Mouse (Mus musculus) adrenal gland, adult 18-20 months (tissue): ENCODE measurements around the gene Sgpp1. TPM values are rescaled to one million over a fixed set of nuclear protein-coding genes. Genes with fewer than 3 reads are reported as not detected.

Source experiments
- DNase-seq, 2 experiments: peaks; one replicate each; pipeline ENCODE4 v3.0.0; 2021 to 2022; ENCODE audit warnings: low spot score in 2 of 2
- long read RNA-seq, 2 experiments: library from polyadenylated mRNA; stranded (forward); transcript quantifications; one replicate each; pipeline ENCODE4 v2.0.0; 2021
- total RNA-seq, 2 experiments: library from RNA; stranded (reverse); gene quantifications; 1 replicate in 1 of 2; 2 replicates in 1 of 2; pipeline ENCODE4 v1.2.3; 2021

Sgpp1 gene
- 100 to 1,000 TPM in 1 of 2 experiments, 10 to 100 TPM in 1; 73.8 to 209 TPM for total RNA-seq
- long read RNA-seq, experiment 1, transcript Sgpp1-201 (3 exons, 3,323 nt), result major isoform, 54 of 59 reads
- long read RNA-seq, experiment 1, partial matches to known transcripts, result 3 of 59 reads
- long read RNA-seq, experiment 1, other reads (novel, unspliced or antisense), result 1 of 59 reads
- long read RNA-seq, experiment 2, transcript Sgpp1-201 (3 exons, 3,323 nt), result major isoform, 170 of 214 reads
- long read RNA-seq, experiment 2, partial matches to known transcripts, result 41 of 214 reads
- long read RNA-seq, experiment 2, other reads (novel, unspliced or antisense), result 0 of 214 reads

DNA sequence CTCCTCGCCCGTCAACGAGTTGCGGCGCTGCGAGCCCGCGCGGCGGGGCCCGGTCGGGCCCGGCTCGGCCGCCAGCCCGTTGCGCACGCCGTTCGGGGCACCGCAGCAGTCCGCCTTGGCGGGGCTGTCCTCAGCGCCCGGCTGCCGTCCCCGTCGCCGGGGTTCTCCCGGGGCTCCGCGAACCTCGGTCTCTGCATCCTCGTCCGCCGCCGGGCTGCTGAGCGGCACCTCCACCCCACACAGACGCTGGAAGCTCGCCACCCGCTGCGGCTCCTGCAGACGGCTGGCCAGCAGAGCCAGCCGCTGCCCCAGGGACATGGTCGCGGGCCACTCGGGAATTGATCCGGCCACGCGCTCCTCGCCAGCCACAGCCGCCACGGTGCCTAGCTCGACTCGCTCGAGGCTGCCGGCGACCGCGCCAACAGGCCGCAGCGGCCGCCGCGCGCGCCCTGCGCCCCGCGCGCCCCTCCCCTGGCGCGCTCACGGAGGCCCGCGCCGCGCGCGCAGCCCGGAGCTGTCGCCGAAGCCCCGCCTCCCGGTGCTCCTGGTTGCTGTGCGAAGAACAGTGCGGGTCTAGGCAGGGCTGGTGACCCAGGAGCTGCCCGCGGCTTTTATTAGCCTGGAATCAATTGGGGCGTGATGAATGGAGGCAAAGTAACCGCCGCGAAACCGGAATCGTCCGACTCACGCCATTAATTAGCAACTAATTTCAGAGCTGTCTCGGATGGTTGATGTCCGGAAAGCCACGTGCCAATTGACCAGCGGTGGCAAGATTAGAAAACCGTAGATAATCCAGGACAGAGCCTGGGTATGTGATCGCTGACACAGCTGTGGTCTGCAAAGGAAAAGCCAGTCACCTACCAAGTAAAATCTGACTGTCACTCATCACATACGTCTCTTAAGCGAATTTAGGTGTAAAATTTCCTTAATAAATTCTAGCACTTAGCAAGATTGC lies at the start of gene Sgpp1:
Gene Sgpp1, minus strand, starts transcription at position 484 of the 955 bp plus-strand sequence.
- DNase-seq, result peak; percentile 83 to 85

DNA sequence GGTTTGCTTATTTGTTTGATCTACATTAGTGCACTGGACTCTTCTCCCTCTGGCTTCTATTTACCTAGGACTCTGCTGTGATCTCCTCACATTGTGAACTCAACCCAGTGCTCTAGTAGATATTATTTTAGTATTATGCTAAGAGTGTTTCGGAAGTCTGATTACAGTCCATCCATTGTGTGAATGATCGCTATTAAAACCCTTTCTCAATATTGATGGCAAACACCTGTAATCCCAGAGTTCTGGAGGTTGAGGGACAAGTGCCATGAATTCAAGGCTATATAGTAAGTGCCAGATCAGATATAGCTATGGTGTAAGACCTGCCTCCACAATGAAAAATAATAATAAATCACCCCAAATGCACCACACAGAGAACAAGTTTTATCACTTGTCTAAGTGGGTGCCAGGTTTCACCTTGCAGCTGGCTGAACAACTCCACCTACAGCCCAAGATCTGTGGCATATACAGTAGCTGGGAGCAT lies 48.8 kb upstream of the Sgpp1 start:
- no peak for DNase-seq

DNA sequence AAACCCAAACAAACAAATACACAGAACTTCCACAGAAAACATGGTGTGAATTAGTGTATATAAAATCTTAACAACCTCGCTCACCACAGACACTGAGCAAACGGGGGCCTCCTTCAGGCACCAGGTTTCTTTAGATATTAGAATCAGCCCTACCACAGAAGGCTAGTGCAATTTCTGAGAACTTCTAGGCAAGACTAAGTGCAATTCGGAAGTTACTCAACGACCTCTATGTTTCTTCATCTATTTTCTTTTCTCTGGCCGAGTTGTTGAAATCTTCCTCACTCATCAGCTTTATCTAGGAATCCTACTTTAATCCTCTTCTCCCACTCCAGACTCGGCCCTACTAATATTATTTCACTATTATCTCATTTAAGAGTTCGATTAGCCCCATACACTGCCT lies 46.5 kb upstream of the Sgpp1 start:
- no peak for DNase-seq

DNA sequence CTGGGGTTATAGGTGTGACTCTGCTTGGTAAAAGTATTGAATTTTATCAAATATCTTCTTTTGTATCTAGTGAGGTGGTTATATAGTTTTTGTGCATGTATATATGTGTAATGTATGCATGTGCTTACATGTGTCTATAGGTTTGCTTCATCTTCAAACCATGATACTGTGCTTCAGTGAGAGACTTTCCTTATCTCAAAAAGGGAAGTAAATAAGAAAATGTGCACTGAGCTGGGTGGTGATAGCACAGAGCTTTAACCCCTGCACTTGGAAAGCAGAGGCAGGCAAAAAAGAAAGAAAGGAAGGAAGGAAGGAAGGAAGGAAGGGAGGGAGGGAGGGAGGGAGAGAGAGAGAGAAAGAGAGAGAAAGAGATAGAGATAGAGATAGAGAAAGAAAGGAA lies 45.9 kb upstream of the Sgpp1 start:
- DNase-seq, result no peak

DNA sequence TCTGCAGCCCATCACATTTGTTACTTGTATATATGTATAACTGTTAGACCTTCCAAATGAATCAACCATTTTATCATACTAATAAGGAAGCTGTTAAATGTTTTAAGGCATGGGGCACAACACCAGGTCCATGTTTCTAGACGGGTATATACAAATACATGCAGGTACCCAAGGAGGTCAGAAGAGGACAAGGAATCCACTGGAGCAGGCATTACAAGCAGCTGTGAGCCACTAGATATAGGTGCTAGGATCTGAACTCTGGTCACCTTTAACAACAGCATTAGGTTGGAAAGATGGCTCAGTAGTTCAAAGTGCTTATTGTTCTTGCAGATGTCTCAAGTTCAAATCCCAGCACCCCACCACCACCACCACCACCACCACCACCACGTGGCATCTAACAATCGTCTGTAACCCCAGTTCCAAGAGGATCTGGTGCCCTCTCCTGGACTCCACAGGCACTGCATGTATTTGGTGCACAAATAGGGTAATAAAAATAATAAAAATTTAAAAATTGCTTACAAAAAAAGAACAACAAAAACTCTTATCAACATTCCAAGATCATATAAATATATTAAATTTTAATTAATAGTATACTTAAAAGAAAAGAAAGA lies 37.0 kb upstream of the Sgpp1 start:
- DNase-seq, result peak; percentile 69 to 76

- DNase-seq, result no peak
These were observed 35.9 kb upstream of the Sgpp1 start for GRCm38 (mm10) chr12:75771410-75771809.

- DNase-seq, result no peak
These were observed 31.4 kb upstream of the Sgpp1 start for GRCm38 (mm10) chr12:75766885-75767317.

- no peak for DNase-seq
These were observed 30.9 kb upstream of the Sgpp1 start for GRCm38 (mm10) chr12:75766395-75766794.

GRCm38 (mm10) chr12:75765751-75766150 lies 30.2 kb upstream of the Sgpp1 start:
- no peak for DNase-seq

DNA sequence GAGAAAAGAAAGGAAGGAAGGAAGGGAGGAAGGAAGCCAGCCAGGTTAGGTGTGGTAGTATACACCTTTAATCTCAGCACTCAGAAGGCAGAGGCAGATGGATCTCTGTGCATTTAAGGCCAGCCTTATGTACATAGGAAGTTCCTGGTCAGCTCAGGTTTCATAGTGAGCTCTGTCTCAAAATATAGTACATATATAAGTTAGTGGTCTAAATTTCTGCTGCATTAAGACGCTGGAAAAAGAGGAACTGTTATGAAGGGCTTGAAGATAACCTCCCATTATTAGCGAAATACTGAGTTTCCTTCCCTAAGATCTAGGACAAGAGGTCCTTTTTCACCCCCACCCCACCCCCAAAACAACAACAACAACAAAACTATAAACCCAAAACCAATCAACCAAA lies 20.9 kb upstream of the Sgpp1 start:
- no peak for DNase-seq

DNA sequence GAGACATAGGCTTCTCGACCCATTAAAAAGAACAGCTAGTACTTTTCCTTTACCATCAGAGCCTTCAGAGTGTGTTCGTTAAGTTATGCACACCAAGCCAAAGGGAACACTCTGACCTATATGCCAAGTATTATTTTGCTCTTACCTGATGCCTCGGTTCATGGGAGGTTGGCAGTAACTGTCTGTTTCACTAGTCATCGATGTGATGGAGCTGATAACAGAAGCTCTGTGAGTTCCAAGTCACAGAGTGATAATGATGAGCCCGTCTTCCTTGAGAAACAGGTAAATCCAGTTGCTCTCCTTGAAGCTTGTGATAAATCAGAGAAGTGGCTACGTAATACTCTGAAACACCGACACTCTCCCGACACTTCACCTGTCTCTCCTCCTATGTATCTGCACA lies 18.2 kb upstream of the Sgpp1 start:
- no peak for DNase-seq

- DNase-seq, result no peak
These were observed 16.5 kb upstream of the Sgpp1 start for GRCm38 (mm10) chr12:75752077-75752476.

GRCm38 (mm10) chr12:75748574-75748973 lies 13.0 kb upstream of the Sgpp1 start:
- no peak for DNase-seq

DNA sequence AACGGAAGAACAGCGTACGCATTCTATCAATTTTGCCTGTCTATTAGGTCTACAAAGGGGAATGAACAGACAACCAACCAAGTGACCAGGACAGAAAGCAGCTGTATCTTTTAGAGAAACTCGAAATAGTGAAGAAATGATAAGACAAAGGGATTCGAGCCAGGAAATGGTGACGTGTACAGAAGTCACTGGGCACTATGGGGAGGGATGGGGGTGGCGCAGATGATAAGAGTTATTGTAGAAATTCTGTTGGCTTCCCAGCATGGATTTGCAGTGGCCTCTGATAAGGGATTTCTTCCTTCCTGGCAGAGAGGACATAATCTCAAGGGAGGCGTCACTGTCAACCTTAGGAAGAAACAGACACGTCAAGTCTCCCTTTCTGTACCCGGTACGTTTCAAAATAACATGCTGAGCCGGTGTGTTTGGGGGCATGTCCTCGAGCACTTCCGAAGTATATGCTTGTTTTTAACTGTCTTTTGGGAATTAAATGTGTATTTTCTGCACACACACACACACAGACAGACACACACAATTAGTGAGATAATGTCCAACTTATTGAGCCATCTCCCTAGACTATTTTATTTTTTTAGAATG lies 10.3 kb upstream of the Sgpp1 start:
- no peak for DNase-seq

GRCm38 (mm10) chr12:75742101-75742500 lies 6.6 kb upstream of the Sgpp1 start:
- no peak for DNase-seq

DNA sequence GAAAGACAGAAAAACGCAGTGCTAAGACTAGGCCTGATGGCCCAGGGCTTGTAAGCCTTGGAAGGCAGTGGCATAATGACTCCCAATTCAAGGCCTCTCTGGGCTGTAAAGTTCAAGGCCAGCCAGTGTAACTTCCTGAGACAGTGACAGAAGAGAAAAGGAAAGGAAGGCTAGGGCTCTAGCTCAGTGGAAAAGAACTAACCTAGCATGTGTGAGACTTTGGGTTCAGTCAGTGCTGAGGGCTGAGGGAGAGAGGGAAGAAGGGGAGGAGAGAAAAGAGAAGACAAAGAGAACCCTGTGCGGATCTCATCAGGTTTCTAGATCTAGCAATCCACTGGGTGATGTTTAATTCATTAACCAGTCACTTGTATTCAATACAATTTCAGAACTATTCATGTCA lies 5.7 kb upstream of the Sgpp1 start:
- DNase-seq, result no peak

- no peak for DNase-seq
These were observed 4.9 kb upstream of the Sgpp1 start for GRCm38 (mm10) chr12:75740451-75740850.

GRCm38 (mm10) chr12:75739611-75740010 lies 4.1 kb upstream of the Sgpp1 start:
- DNase-seq, result no peak

- DNase-seq, result no peak
These were observed 767 bp upstream of the Sgpp1 start for GRCm38 (mm10) chr12:75736296-75736695.

- DNase-seq, result peak in 1 of 2 experiments; percentile 63
These were observed 661 bp downstream of the Sgpp1 start for GRCm38 (mm10) chr12:75734891-75735245.

GRCm38 (mm10) chr12:75734167-75734566 lies 1.4 kb downstream of the Sgpp1 start:
- DNase-seq, result no peak
